Mouse (Mus musculus): ENCODE measurements around the gene Spaca9.

Gene Spaca9

DNA sequence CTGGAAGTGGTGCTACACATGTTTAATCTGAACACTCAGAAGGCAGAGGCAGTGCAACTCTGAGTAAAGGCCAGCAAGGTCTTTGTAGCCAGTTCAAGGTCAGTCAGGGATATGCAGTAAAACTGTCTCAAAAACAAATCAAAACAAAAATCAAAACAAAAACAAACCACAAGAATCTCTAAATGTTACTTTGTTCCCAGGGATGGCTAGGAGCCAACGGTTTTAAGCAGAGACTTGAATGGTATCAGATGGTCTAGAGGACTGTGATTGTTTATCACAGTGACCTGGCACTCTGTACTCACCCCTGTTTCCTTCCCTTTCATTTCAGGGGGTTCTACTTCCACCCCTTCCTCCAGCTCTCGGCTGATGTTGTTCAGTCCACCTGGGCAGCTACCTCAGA, 28.1 kb downstream of the Spaca9 start:
- in situ Hi-C loops (cut with MboI; ENCODE audit: low sequenced_read_pairs), result no loop called here

- in situ Hi-C loops (cut with MboI; ENCODE audit: low sequenced_read_pairs), result no loop called here
These were observed 33.7 kb downstream of the Spaca9 start for GRCm38 (mm10) chr2:28665818-28666217.

- in situ Hi-C loops (cut with MboI; ENCODE audit: low sequenced_read_pairs), result no loop called here
These were observed 36.6 kb downstream of the Spaca9 start for GRCm38 (mm10) chr2:28662891-28663290.

DNA sequence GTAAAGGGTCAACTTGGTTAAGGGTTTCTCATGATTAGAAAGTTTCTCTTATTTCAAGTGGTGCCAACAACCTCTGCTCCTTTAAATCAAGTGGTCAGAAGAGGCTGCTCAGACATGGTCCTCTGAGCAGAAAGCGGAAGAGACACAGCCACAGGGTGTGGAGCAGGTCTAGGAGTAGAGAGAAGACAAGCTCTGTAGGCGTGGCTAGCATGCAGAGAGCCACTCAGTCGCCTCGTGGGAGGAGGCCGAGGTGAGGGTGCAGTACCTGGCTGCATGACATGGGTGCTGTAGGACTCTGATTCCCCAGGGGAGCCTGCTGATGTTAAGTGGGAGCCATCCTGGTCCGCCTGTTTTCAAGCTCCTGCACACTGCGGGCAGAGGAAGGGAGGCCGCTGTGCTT, 43.3 kb downstream of the Spaca9 start:
- in situ Hi-C loops (cut with MboI; ENCODE audit: low sequenced_read_pairs), result no loop called here

DNA sequence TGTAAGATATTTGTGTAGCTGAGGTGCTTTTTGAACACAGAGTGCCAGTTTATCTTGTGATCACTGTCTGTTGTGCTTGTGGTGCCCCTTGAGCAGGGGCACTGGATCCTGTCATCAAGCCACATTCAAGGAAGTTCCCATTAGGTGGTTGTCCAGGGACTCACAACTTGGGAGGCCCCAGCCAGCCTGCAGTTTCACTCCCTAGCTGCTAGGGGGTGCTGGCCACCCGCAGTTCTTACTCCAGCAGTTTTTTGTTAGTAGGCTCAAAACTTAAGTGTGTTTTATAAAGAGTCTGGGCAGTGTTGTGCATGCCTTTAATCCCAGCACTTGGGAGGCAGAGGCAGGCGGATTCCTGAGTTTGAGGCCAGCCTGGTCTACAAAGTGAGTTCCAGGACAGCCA, 45.2 kb downstream of the Spaca9 start:
- in situ Hi-C loops (cut with MboI; ENCODE audit: low sequenced_read_pairs), result no loop called here

GRCm38 (mm10) chr2:28653351-28653750, 46.2 kb downstream of the Spaca9 start:
- in situ Hi-C loops (cut with MboI; ENCODE audit: low sequenced_read_pairs), result no loop called here

- in situ Hi-C loops (cut with MboI; ENCODE audit: low sequenced_read_pairs), result no loop called here
These were observed 49.0 kb downstream of the Spaca9 start for GRCm38 (mm10) chr2:28650526-28650925.

DNA sequence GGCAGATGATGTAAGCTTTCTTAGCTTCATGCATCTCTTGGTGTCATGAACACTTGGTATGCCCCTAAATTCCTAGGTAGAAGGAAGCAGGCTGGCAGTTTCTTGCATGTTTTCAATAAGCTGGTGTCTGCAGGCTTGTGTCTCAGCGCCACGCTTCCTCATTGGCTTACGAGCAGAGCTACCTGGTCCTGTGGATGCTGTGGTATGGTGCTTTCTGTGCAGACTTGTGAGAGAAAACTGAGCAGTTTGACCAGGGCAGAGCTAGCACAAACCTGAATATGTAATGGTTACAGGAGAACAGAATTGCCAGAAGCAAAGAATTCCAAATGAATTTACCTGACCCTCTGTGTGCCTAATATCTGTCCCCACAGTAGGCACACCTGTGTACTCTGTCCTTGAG, 56.4 kb downstream of the Spaca9 start:
- in situ Hi-C loops (cut with MboI; ENCODE audit: low sequenced_read_pairs), result no loop called here
